Mouse (Mus musculus): ENCODE results near the gene Ankrd28. TPM values are rescaled to one million over a fixed set of nuclear protein-coding genes. Genes with fewer than 3 reads are reported as not detected.

The Ankrd28 gene
- 4.5 and 4.6 TPM in 2 replicates for polyA plus RNA-seq (2015; fragmentation: Nextera tagmentation; extraction: Ambion mirVana)

DNA sequence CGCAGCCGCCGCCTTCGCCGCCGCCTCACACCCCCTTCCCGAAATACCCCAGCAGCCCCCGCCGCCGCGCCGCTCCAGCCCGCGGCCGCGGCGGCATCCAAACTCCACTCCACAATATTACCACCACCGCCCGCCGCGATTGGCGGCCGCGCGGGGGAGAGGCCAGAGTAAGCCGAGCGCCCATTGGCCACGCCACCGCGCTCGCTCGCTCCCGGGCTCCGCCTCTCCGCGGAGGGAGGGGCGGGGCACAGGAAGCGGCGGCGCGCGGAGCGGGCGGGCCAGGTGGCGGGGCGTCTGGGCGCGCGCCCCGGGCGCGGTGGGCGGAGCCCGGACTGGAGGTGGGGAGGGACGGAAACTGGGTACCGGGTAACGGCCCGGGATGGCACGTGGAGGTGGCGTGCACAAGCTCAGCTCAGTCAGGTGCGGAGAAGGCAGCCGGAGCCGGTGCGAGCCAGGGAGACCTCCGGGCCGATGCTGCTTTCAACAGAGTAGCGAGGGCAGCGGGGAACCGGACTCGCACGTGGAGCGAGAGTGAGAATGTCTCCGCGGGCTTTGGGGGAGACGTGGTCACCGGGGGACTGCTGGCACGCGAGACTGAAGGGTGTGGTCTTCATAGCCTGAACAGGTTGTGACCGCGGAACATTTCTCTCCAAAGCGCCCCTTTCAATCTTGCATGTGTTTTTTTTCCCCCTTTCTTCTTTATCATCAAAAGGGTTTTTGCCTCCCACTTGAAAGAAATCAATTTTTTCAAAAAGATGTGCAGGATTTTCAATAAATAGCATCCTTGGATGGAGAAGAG, at the start of gene Ankrd28:
TSS of gene Ankrd28 (minus strand) at position 81 of the 799 bp plus-strand sequence.

Other genes with a start within 250 kb of the Ankrd28 start
- gene Colq, start 239.3 kb downstream of the Ankrd28 start, polyA plus RNA-seq (2015; fragmentation: Nextera tagmentation; extraction: Ambion mirVana): 0.19 and 0.28 TPM in 2 replicates
- 1.7 and 4.4 TPM in 2 replicates for gene Gm49387, start 189.8 kb downstream of the Ankrd28 start, polyA plus RNA-seq (2015; fragmentation: Nextera tagmentation; extraction: Ambion mirVana)
- gene Btd, start 189.6 kb downstream of the Ankrd28 start, polyA plus RNA-seq (2015; fragmentation: Nextera tagmentation; extraction: Ambion mirVana): 44.6 and 69.2 TPM in 2 replicates
- gene Hacl1, start 189.4 kb downstream of the Ankrd28 start, polyA plus RNA-seq (2015; fragmentation: Nextera tagmentation; extraction: Ambion mirVana): 48.8 and 87.4 TPM in 2 replicates
- 3.9 and 8.8 TPM in 2 replicates for gene Galnt15, start 198.3 kb upstream of the Ankrd28 start, polyA plus RNA-seq (2015; fragmentation: Nextera tagmentation; extraction: Ambion mirVana)